ENCODE assay signal across 19 mouse cellular contexts in the genomic region with DNA sequence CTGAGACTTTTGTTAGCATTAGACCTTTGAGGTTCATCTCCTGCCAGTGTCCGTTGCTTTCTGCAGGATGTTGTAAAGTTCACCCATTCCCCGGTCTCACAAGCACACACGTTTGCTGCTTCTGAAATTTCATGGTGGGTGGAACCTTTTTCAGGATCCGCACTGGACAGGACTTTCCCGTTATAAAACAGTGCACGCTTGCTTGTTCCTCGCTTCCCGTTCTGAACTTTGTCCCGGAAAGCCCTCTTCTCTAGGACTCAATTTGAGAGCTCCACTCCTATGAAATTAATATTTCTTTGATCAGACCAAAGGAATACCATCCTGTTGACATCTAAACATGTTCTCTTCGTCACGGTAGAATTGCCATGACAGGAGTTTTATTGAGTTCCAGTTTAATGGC. TPM values are rescaled to one million over a fixed set of nuclear protein-coding genes. Genes with fewer than 3 reads are reported as not detected.
DNase-seq lines count a peak whose midpoint lies in the region; ATAC-seq and TF ChIP-seq lines count a peak whose summit lies in the region.
"Had no signal": no experiment of that assay in that cellular context is flagged by ENCODE, and none has a peak within 500 bp of the region (broad histone marks: within the 10 kb centered on the region; RNA-seq: fewer than 3 reads in every experiment).

No protein-coding gene starts in this region.

- peak overlapping the region; percentile 92 for H3K27ac ChIP-seq in kidney, embryonic 15.5 days
- peak overlapping the region; percentile 34; the same call in 1 of the 2 replicates for H3K27ac ChIP-seq in midbrain, embryonic 10.5 days (replicated peaks)
- no peak overlapping the region for H3K27ac ChIP-seq in midbrain, postnatal 0 days (ENCODE audit: low read depth, low read length)
- H3K27ac ChIP-seq in stomach, embryonic 16.5 days (ENCODE audit: low read length) = peak overlapping the region; percentile 48; the same call in 1 of the 2 replicates
- no peak overlapping the region; the same call in 1 of the 2 replicates for H3K27ac ChIP-seq in forebrain, embryonic 14.5 days (ENCODE audit: low read depth, low read length)

- H3K27me3 ChIP-seq in kidney, embryonic 15.5 days = no peaks in the 10 kb centered on the region
- no peaks in the 10 kb centered on the region for H3K27me3 ChIP-seq in midbrain, embryonic 10.5 days (ENCODE audit: low read depth, poor library complexity, severe bottlenecking)
- no peaks in the 10 kb centered on the region for H3K27me3 ChIP-seq in midbrain, postnatal 0 days (ENCODE audit: insufficient read depth, low read length)
- H3K27me3 ChIP-seq in stomach, embryonic 16.5 days (ENCODE audit: control insufficient read depth, insufficient read depth, low read length) = no peaks in the 10 kb centered on the region
- H3K27me3 ChIP-seq in forebrain, embryonic 14.5 days (replicated peaks; ENCODE audit: control insufficient read depth, insufficient read depth, low read length) = no peaks in the 10 kb centered on the region
- H3K27me3 ChIP-seq: stomach, embryonic 15.5 days had no signal

- H3K4me3 ChIP-seq in kidney, embryonic 15.5 days (replicated peaks) = no peak overlapping the region
- no peak overlapping the region for H3K4me3 ChIP-seq in midbrain, embryonic 10.5 days
- no peak overlapping the region for H3K4me3 ChIP-seq in midbrain, postnatal 0 days (ENCODE audit: low read depth, low read length)
- no peak overlapping the region for H3K4me3 ChIP-seq in stomach, embryonic 16.5 days (replicated peaks; ENCODE audit: low read length)
- no peak overlapping the region for H3K4me3 ChIP-seq in forebrain, embryonic 14.5 days (ENCODE audit: low read depth, low read length)
- H3K4me3 ChIP-seq: erythroblast, embryonic 14.5 days; stomach, embryonic 15.5 days had no signal

- TF ChIP-seq CTCF in midbrain, postnatal 0 days (IDR thresholded peaks at IDR 0.05) = no peak

- H3K9ac ChIP-seq in kidney, embryonic 15.5 days = no peak overlapping the region
- no peak overlapping the region for H3K9ac ChIP-seq in midbrain, postnatal 0 days (replicated peaks; ENCODE audit: low read length, poor library complexity, severe bottlenecking)
- no peak overlapping the region for H3K9ac ChIP-seq in stomach, embryonic 16.5 days (ENCODE audit: low read length)
- H3K9ac ChIP-seq in forebrain, embryonic 14.5 days (ENCODE audit: low read length) = no peak overlapping the region
- H3K9ac ChIP-seq: stomach, embryonic 15.5 days had no signal

- H3K36me3 ChIP-seq in kidney, embryonic 15.5 days = no peaks in the 10 kb centered on the region
- H3K36me3 ChIP-seq in midbrain, embryonic 10.5 days = no peaks in the 10 kb centered on the region
- no peaks in the 10 kb centered on the region for H3K36me3 ChIP-seq in midbrain, postnatal 0 days (ENCODE audit: insufficient read depth, low read length)
- H3K36me3 ChIP-seq in stomach, embryonic 16.5 days (ENCODE audit: control insufficient read depth, insufficient read depth, low read length) = no peaks in the 10 kb centered on the region
- no peaks in the 10 kb centered on the region for H3K36me3 ChIP-seq in forebrain, embryonic 14.5 days (ENCODE audit: control insufficient read depth, insufficient read depth, low read length)
- H3K36me3 ChIP-seq: stomach, embryonic 15.5 days had no signal

- no peak overlapping the region for H3K4me2 ChIP-seq in kidney, embryonic 15.5 days
- no peak overlapping the region for H3K4me2 ChIP-seq in midbrain, postnatal 0 days (ENCODE audit: low read depth, low read length, poor library complexity, severe bottlenecking)
- H3K4me2 ChIP-seq in stomach, embryonic 16.5 days (ENCODE audit: low read depth, low read length) = no peak overlapping the region
- H3K4me2 ChIP-seq in forebrain, embryonic 14.5 days (ENCODE audit: low read length) = no peak overlapping the region
- H3K4me2 ChIP-seq: midbrain, embryonic 11.5 days; stomach, embryonic 15.5 days had no signal

- 36% methylated on average over 11 of the region's 11 CpGs for WGBS in kidney, embryonic 15.5 days
- WGBS in midbrain, embryonic 10.5 days = 89% methylated on average over 11 of the region's 11 CpGs
- 58% methylated on average over 11 of the region's 11 CpGs for WGBS in midbrain, postnatal 0 days
- WGBS in stomach, embryonic 16.5 days = 84% methylated on average over 11 of the region's 11 CpGs
- 95% methylated on average over 11 of the region's 11 CpGs for WGBS in forebrain, embryonic 14.5 days

- ATAC-seq in kidney, embryonic 15.5 days (replicated peaks; ENCODE audit: low FRiP score) = no peak
- ATAC-seq in midbrain, postnatal 0 days (ENCODE audit: low FRiP score) = no peak
- ATAC-seq in stomach, embryonic 16.5 days (ENCODE audit: insufficient read depth, low FRiP score) = no peak
- no peak for ATAC-seq in forebrain, embryonic 14.5 days
- ATAC-seq: activated CD4-positive, CD25-positive, alpha-beta regulatory T cell, adult 4 months; forebrain, embryonic 16.5 days; hindbrain, embryonic 16.5 days had no signal

- peaks cover 53% of the 10 kb centered on the region for H3K4me1 ChIP-seq in kidney, embryonic 15.5 days
- H3K4me1 ChIP-seq in midbrain, embryonic 10.5 days = peaks cover 40% of the 10 kb centered on the region
- H3K4me1 ChIP-seq in midbrain, postnatal 0 days (ENCODE audit: insufficient read depth, low read length) = no peaks in the 10 kb centered on the region
- peaks cover 4% of the 10 kb centered on the region; the same call in 1 of the 2 replicates for H3K4me1 ChIP-seq in stomach, embryonic 16.5 days (ENCODE audit: control insufficient read depth, insufficient read depth, low read length)
- H3K4me1 ChIP-seq in forebrain, embryonic 14.5 days (ENCODE audit: control insufficient read depth, insufficient read depth, low read length) = peaks cover 13% of the 10 kb centered on the region; the same call in 1 of the 2 replicates

- no peaks in the 10 kb centered on the region for H3K9me3 ChIP-seq in kidney, embryonic 15.5 days (replicated peaks)
- H3K9me3 ChIP-seq in midbrain, embryonic 10.5 days (replicated peaks) = no peaks in the 10 kb centered on the region
- H3K9me3 ChIP-seq in midbrain, postnatal 0 days (ENCODE audit: low read length) = no peaks in the 10 kb centered on the region
- no peaks in the 10 kb centered on the region for H3K9me3 ChIP-seq in stomach, embryonic 16.5 days (replicated peaks; ENCODE audit: control insufficient read depth, low read length)
- no peaks in the 10 kb centered on the region for H3K9me3 ChIP-seq in forebrain, embryonic 14.5 days (replicated peaks; ENCODE audit: control insufficient read depth, low read length)
- H3K9me3 ChIP-seq: stomach, embryonic 15.5 days had no signal

- DNase-seq in heart, adult 11 months = peak; percentile 78
- no peak for DNase-seq in heart, adult 18-20 months
- DNase-seq in kidney, postnatal 36 days = no peak
- no peak for DNase-seq in midbrain, embryonic 10.5 days (ENCODE audit: low spot score)
- no peak for DNase-seq in midbrain, postnatal 0 days (ENCODE audit: low spot score)
- DNase-seq in forebrain, embryonic 14.5 days (ENCODE audit: low spot score) = no peak
- DNase-seq: adrenal gland, postnatal 36 days; cerebellum, adult 9-11 months; kidney, adult 8-10 months; lung, adult 18-20 months; thymus, postnatal 36 days had no signal

RNA-seq across cellular contexts. Expression of gene Mest, which starts 9.5 kb away (rescaled TPM):
- total RNA-seq in heart, adult 18-20 months (2021) = 1 to 10 TPM; 5.4 to 6.8 TPM
- 2,036 and 2,131 TPM in 2 replicates for polyA plus RNA-seq in kidney, embryonic 15.5 days (2015; fragmentation: Nextera tagmentation; extraction: Ambion mirVana)
- 1,366 and 1,939 TPM in 2 replicates for polyA plus RNA-seq in midbrain, embryonic 10.5 days (2016; fragmentation: Nextera tagmentation; extraction: Ambion mirVana)
- 323 and 367 TPM in 2 replicates for total RNA-seq in midbrain, postnatal 0 days (2014; rRNA removed)
- polyA plus RNA-seq in midbrain, postnatal 0 days (2015; fragmentation: Nextera tagmentation; extraction: Ambion mirVana) = 109 and 165 TPM in 2 replicates
- 746 and 846 TPM in 2 replicates for polyA plus RNA-seq in stomach, embryonic 16.5 days (2015; fragmentation: Nextera tagmentation; extraction: Ambion mirVana)
- 409 and 464 TPM in 2 replicates for polyA plus RNA-seq in forebrain, embryonic 14.5 days (2014; fragmentation: Nextera tagmentation; extraction: Ambion mirVana)

RNA-seq across cellular contexts. Expression of gene Cep41, which starts 20.3 kb away (rescaled TPM):
- 1 to 10 TPM; 1.3 to 1.5 TPM for total RNA-seq in heart, adult 18-20 months (2021)
- polyA plus RNA-seq in kidney, embryonic 15.5 days (2015; fragmentation: Nextera tagmentation; extraction: Ambion mirVana) = 23.5 and 24.9 TPM in 2 replicates
- 19.8 and 24.0 TPM in 2 replicates for polyA plus RNA-seq in midbrain, embryonic 10.5 days (2016; fragmentation: Nextera tagmentation; extraction: Ambion mirVana)
- 8.1 and 15.7 TPM in 2 replicates for total RNA-seq in midbrain, postnatal 0 days (2014; rRNA removed)
- polyA plus RNA-seq in midbrain, postnatal 0 days (2015; fragmentation: Nextera tagmentation; extraction: Ambion mirVana) = 8.3 and 9.5 TPM in 2 replicates
- 8.8 and 11.6 TPM in 2 replicates for polyA plus RNA-seq in stomach, embryonic 16.5 days (2015; fragmentation: Nextera tagmentation; extraction: Ambion mirVana)
- polyA plus RNA-seq in forebrain, embryonic 14.5 days (2014; fragmentation: Nextera tagmentation; extraction: Ambion mirVana) = 15.6 and 16.6 TPM in 2 replicates

Comparison
In these comparisons a context has a peak if more than half of its experiments do, and no peak if none do; other contexts are left out.
1. H3K27ac ChIP-seq: peak in kidney, embryonic 15.5 days (single experiment), midbrain, embryonic 10.5 days (single experiment) and stomach, embryonic 16.5 days (single experiment); none in midbrain, postnatal 0 days (single experiment) and forebrain, embryonic 14.5 days (single experiment).